Mouse (Mus musculus): ENCODE results near the gene Nr1d2. TPM values are rescaled to one million over a fixed set of nuclear protein-coding genes. Genes with fewer than 3 reads are reported as not detected.
"Not testable (repeated sequence)": the region's sequence is repeated elsewhere in the genome, so short reads cannot be mapped to it uniquely, and the experiment has no call there.

The Nr1d2 gene
- total RNA-seq, 2 experiments from 2014 or later: 50.1 to 57.3 TPM

DNA sequence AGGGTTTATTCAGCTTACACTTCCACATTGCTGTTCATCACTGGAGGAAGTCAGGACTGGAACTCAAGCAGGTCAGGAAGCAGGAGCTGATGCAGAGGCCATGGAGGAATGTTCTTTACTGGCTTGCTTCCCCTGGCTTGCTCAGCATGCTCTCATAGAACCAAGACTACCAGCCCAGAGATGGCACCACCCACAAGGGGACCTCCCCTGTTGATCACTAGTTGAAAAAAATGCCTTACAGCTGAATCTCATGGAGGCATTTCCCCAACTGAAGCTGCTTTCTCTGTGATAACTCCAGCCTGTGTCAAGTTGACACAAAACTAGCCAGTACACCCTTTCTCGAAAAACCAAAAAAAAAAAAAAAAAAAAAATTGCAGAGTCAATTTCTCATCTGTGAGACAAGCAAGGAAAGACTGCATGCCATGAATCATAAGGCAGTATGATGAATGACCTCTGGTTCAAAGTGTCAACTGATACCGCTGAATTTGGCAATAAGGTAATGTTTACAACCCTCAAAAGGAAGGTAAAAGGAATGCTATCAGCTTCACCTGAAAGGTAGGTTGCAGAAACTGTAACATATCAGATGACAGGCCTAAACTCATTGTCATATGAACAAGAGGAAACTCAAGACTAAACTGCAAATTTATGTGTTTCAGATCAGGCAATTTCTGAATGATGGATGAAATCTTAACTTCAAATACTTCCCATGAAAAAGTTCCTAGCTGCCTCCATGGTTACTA, 2.3 kb downstream of the Nr1d2 start:
- intact Hi-C loops (cut with DNase I): not testable (repeated sequence)

DNA sequence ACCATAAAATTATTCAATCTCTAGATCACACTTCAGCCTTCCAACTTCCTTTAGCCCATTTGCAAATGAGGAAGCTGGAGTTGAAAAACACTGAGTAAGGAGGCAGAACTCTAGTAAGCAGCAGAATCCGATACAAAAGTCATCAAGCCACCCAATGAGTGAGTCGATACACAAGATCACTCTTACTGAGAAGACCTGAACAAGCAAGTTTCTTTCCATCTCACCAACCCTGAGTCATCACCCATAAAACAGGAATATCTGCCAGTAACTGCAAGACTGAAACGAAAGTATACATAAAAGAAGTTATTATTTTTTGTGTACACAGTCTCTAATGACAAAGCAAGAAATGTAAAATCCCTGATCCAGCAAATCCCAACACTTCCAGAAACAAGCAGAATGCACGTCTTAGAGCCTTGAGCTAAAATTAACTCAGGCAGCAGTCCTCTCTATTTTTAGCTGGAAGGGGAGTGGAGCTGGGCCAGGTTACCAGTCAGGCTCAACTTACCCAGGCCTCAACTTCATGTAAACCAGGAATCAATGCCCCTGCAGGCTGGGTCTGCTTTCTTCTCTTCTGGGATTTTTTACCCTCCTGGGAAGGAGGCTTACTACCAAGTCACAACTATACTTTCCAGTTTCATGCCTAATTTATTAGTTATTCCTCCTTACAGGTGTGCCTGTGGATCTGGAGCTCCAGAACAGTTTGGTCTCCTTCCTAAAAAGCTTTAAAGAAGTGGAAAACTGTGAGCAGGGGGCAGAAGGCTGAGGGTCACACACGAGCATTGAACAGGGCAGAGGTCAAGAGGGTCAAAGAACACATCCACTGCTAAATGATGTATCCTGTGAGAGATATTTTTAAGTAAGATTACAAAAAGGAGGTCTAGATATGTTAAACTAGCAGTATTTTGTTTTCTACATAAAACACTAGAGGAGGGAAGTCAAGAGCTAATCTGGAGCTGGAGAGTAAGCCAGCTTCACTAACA, 4.7 kb downstream of the Nr1d2 start:
- no peak for DNase-seq (ENCODE audit: extremely low spot score in 1 of 2, low spot score in 2 of 2)
- intact Hi-C loops (cut with DNase I): no loop called here

More for the DNA sequence above, 2.3 kb downstream of the Nr1d2 start:
- DNase-seq (ENCODE audit: extremely low spot score in 1 of 2, low spot score in 2 of 2): not testable (repeated sequence)

DNA sequence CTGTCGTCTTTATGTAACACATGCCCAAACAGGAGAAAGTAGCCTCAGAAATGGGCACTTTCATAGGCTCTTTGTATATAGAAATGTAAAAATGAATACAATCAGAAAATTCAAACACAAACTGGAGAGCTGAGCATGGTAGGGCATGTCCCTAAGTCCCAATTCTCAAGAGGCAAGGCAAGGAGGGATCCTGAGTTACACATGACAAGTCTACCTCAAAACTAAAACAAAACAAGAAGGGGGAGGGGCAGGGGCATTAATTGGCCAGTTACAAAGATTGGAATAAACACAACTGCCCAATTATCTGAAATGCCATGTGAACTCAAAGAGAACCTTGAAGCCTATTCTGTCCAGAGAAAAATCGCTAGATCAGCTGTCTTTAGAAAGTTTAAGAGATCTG, 5.9 kb downstream of the Nr1d2 start:
- intact Hi-C loops (cut with DNase I): no loop called here
- DNase-seq (ENCODE audit: extremely low spot score in 1 of 2, low spot score in 2 of 2): no peak

DNA sequence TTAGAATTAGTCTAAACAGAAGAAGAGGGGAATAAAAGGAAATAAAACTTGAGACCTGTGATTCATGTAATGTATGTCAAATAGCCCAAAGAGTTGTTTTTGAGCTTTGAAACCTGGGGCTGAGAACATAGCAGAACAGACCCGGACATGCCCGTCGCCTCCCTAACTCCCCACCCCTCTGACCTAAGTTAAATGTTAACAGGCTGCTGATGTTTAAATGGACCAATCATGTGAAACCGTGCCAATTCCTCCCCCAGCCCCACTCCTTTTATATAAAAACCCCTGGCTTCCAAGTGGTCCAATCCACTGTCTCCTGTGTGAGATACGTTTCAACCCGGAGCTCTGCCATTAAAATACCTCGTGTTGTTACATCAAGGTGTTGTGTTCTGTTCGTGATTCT, 7.1 kb downstream of the Nr1d2 start:
- DNase-seq (ENCODE audit: extremely low spot score in 1 of 2, low spot score in 2 of 2); intact Hi-C loops (cut with DNase I): not testable (repeated sequence)

DNA sequence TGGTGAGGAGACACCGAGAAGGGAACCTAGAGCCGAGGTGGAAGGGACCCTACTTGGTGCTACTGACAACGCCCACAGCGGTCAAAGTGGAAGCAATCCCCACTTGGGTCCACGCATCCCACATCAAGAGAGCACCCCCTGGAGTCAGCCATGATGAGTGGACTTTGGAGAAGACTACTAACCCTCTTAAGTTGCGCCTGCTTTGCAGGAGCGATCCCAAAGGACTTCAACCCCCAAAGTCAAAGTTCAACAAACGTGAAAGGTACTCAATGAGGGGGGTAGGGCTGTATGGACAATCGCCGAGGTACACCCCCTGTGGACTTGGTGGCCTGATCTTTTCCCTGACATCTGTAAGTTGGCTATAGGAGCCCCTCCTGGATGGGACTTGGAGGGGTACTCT, 9.2 kb downstream of the Nr1d2 start:
- intact Hi-C loops (cut with DNase I); DNase-seq (ENCODE audit: extremely low spot score in 1 of 2, low spot score in 2 of 2): not testable (repeated sequence)

DNA sequence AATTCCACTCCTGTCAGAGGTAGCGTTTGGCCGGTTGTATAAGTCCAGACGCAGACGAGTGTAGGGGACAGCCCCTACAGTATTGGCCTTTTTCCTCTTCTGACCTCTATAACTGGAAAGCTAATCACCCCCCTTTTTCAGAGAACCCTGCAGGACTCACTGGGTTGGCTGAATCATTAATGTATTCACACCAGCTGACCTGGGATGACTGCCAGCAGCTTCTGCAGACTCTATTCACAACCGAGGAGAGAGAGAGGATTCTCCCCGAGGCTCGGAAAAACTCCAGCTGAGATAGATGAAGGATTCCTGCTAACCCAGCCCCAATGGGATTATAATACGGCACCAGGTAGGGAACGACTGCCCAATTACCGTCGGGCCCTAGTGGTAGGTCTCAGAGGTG, 12.7 kb downstream of the Nr1d2 start:
- DNase-seq (ENCODE audit: extremely low spot score in 1 of 2, low spot score in 2 of 2); intact Hi-C loops (cut with DNase I): not testable (repeated sequence)

DNA sequence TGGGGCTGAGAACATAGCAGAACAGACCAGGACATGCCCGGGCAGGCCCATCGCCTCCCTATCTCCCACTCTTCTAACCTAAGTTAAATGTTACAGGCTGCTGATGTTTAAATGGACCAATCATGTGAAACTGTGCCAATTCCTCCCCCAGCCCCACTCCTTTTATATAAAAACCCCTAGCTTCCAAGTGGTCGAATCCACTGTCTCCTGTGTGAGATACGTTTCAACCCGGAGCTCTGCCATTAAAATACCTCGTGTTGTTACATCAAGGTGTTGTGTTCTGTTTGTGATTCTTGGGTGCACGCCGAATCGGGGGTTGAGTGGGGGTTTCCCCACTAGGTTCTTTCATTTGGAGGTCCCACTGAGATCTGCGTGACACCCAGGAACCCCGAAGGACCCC, 13.5 kb downstream of the Nr1d2 start:
- DNase-seq (ENCODE audit: extremely low spot score in 1 of 2, low spot score in 2 of 2); intact Hi-C loops (cut with DNase I): not testable (repeated sequence)

DNA sequence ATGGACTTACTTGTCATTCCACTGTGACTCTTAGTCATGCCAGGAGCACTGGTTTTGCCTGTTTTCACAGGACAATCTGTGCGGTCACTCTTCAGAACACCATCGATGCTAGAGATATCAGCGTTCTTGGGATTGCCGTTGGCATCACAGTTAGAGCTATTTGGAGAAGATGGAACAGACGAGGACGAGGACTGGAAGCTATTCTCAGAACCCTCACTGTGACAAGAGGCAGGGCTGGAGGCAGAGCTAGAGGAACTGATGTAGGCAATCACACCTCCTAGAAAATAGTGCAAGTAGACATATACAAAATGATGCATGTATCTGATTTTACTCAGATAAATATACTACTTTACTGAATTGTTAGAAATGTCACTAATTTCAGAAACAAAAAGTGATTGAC, 16.9 kb downstream of the Nr1d2 start:
- DNase-seq (ENCODE audit: extremely low spot score in 1 of 2, low spot score in 2 of 2): no peak
- intact Hi-C loops (cut with DNase I): no loop called here

DNA sequence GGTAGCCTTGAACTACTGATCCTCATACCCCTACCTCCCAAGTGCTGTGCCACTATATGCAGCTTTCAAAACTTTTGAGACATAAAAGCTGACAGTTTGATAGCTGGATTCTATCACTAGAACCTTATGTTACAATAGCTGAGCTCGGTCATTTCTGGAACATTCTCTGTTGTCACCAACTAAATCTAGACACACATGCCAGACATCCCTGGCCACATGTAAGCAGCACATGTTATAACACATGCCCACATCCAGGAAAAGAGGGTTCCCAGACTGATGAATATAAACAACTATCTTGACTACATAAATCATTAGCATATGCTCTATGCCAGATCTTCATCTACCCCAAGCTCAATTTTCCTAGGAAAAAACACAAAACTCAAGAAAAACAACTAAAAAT, 21.8 kb downstream of the Nr1d2 start:
- no peak for DNase-seq (ENCODE audit: extremely low spot score in 1 of 2, low spot score in 2 of 2)
- intact Hi-C loops (cut with DNase I): no loop called here

DNA sequence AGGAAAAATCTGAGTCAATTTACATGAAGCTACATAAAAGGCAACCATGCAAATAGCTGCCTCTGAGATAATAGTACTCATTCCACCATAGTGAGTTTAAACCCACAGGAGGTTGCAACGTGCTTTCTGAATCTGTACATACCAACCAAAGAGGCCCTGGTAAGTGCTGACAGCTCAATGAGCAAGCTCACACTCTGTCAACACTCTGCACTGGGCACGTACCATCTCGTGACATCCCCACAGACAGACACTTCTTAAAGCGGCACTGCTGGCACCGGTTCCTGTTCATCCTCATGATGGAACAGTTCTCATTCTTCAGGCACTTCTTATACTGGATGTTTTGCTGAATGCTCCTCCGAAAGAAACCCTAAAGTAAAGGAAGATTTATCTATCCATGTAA, 22.5 kb downstream of the Nr1d2 start:
- intact Hi-C loops (cut with DNase I): no loop called here
- DNase-seq (ENCODE audit: extremely low spot score in 1 of 2, low spot score in 2 of 2): no peak

DNA sequence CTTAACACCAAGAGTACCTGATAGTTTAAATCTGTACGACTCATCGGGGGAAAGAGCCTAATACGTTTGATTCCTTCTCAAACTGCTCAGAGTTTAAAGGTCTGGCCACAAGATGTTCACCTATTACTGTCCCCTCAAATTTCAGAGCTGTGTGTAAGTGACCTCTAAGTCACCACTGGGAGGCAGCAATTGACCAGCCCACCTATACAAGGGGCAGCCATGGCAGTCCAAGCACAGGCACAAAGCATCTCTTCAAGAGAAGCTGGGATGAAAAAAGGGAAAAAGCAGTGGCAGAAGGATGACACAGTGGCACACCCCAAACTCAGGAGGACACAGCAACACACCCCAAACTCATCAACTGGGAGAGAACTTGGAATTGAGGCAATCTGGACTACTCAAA, 28.1 kb downstream of the Nr1d2 start:
- no peak for DNase-seq (ENCODE audit: extremely low spot score in 1 of 2, low spot score in 2 of 2)
- intact Hi-C loops (cut with DNase I): loop anchor here (5.0 kb wide), 1 partner anchor 62 kb away; the partner anchor contains the start of genes Nkiras1 and Rpl15

DNA sequence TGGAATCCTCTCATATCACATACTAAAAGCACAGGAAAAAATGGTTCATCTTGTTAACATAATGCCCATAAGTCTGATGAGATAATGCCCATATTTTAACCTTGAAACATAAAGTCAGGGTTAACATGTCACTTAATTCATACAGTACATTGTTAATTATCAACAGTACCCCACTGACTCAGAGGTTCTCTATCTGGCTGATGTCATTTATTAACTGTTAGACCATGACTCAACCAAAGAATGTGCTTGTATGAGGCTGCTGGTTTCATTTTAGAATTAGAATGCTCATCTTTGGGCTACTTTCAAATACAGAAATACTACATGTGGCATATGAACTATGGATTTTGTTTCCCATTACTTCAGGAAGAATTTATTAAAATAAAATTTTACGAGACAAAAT, 34.6 kb downstream of the Nr1d2 start:
- intact Hi-C loops (cut with DNase I); DNase-seq (ENCODE audit: extremely low spot score in 1 of 2, low spot score in 2 of 2): not testable (repeated sequence)

DNA sequence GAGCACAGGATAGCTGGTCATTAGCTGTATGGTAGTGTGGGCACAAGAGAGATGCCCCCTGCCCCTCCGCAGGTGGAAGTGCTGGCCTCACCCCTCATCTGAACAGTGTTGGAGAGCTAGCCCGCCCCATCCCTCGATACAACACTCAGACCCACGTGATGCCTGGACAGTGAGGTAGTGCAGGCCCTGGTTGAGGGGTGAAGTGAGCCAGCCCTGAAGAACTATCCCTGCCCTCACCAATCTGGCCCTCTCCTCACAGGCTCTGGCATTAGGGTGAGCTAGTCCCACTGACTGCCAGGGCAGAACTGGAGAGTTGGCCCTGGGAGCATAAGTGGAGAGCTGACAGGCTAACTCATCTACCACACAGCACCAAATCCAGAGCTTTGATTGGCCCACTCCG, 37.5 kb downstream of the Nr1d2 start:
- intact Hi-C loops (cut with DNase I): no loop called here

DNA sequence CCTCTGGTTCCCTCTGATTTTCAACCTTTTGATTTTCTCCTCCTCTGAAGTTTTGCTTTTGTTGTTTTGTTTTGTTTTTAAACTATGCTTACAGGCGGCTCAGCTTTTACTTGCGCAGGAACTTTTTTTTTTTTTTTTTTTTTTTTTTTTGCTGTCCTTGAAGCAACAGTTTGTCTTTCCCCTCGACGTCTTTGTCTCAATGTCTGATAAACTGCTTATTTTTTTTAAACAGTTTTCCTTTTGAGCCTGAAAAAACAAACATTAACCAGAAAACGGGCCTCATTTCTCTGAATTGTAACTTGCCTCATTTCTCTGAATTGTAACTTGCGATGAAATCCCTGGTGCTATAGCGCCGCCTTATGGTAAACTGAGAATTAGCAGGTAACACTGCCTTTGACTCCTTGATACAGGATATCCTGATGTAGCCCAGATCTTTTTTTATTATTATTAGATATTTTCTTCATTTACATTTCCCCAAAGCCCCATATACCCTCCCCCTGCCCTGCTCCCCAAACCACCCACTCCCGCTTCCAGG, 52.0 kb downstream of the Nr1d2 start:
- DNase-seq (ENCODE audit: extremely low spot score in 1 of 2, low spot score in 2 of 2): peak; percentile 45 to 52
- intact Hi-C loops (cut with DNase I): loop anchor here (5.0 to 10.0 kb wide), 2 partner anchors 785 to 1752 kb away; no protein-coding TSS in a partner anchor

More for the DNA sequence above, 37.5 kb downstream of the Nr1d2 start:
- DNase-seq (ENCODE audit: extremely low spot score in 1 of 2, low spot score in 2 of 2): no peak

DNA sequence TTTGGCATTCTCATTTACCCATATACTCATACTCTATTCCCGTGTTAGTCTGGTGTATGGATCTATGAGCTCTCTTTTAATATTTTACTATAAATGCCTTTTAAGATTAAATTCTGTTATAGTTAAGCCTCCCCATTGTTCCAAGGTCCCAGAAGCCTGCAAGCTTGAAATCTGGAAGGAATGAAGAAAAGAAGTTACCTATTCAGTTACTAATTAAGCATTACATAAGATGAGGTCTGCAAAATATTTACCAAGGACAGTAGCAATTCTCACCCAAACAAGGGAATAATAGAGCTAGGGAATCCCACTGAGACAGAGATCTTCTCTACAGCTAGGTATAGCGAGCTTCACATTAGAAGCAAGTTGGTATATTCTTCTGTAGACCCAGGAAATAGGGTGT, 61.4 kb downstream of the Nr1d2 start:
- intact Hi-C loops (cut with DNase I); DNase-seq (ENCODE audit: extremely low spot score in 1 of 2, low spot score in 2 of 2): not testable (repeated sequence)

DNA sequence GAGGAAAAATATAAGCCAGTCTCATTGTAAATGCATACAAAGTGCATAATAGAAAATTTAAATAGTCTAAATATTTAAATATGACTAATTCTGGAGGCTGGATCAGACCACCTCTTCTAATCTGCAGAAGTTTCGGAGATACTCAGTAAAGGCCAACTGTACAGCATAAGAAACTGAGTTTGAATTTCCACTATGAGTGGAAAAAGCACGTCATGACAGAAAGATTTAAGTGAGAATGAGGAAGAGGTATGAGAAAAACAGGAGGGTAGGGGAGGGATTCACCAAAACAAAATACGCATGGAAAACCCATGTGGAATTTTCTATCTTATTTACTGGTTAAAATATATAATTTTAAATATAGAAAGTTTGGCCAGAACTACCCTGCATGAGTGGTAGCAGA, 71.3 kb downstream of the Nr1d2 start:
- no peak for DNase-seq (ENCODE audit: extremely low spot score in 1 of 2, low spot score in 2 of 2)
- intact Hi-C loops (cut with DNase I): loop anchor here (10.0 kb wide), 1 partner anchor 503 kb away; the partner anchor contains the start of gene Thrb

DNA sequence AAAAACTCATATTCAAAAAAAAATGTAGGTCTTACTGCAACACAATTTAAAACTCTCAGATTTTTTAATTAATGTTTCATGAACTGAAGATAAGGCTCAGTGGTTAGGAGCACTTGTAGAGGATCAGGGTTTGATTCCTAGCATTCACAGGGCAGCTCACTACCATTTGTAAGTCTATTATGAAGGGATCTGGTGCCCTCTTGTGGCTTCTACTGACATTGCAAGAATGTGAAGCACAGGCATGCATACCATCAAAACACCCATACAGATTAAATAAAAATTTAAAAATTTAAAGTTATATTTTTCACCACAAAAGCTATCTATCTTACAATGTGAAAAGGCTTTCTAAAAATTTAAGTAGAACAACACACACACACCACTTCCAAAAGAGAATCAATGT, 71.9 kb downstream of the Nr1d2 start:
- intact Hi-C loops (cut with DNase I): loop anchor here (10.0 kb wide), 1 partner anchor 502 kb away; the partner anchor contains the start of gene Thrb
- DNase-seq (ENCODE audit: extremely low spot score in 1 of 2, low spot score in 2 of 2): no peak
